Mouse (Mus musculus) intestine, embryonic 16.5 days (tissue): Measurements from ENCODE around the gene Synpr. TPM values are rescaled to one million over a fixed set of nuclear protein-coding genes. Genes with fewer than 3 reads are reported as not detected.

Source experiments
- ATAC-seq: fragments of 200-750 bp; cut with Nextera tagmentation; 2 replicates; pipeline ENCODE4 v1.8.0; 2017; ENCODE audit warnings: moderate TSS enrichment, moderate library complexity
- H3K27ac ChIP-seq: fragments of 300-500 bp; sonication (generic); 2 replicates; pipeline ENCODE4 v1.5.1; 2014; ENCODE audit warnings: mild to moderate bottlenecking, low read length
- H3K27me3 ChIP-seq: fragments of 300-500 bp; sonication (generic); replicated peaks from 2 replicates; pipeline ENCODE4 v1.6.1; 2014; ENCODE audit warnings: low read length, control low read depth, mixed read lengths; ENCODE audit not compliant: control insufficient read depth, insufficient read depth
- H3K36me3 ChIP-seq: fragments of 300-500 bp; sonication (generic); 2 replicates; pipeline ENCODE4 v1.6.1; 2014; ENCODE audit warnings: low read length, control low read depth; ENCODE audit not compliant: control insufficient read depth, insufficient read depth
- H3K4me1 ChIP-seq: fragments of 300-500 bp; sonication (generic); 2 replicates; pipeline ENCODE4 v1.6.1; 2014; ENCODE audit warnings: low read length, control low read depth, mixed read lengths; ENCODE audit not compliant: control insufficient read depth, insufficient read depth
- H3K4me2 ChIP-seq: fragments of 300-500 bp; sonication (generic); 2 replicates; pipeline ENCODE4 v1.6.1; 2014; ENCODE audit warnings: low read depth, low read length, control low read depth
- H3K4me3 ChIP-seq: fragments of 300-500 bp; sonication (generic); 2 replicates; pipeline ENCODE4 v1.5.1; 2014; ENCODE audit warnings: mild to moderate bottlenecking, low read length
- H3K9ac ChIP-seq: fragments of 300-500 bp; sonication (generic); 2 replicates; pipeline ENCODE4 v1.6.1; 2014; ENCODE audit warnings: low read depth, low read length
- H3K9me3 ChIP-seq: fragments of 300-500 bp; sonication (generic); 2 replicates; pipeline ENCODE4 v1.6.1; 2016; ENCODE audit warnings: low read length, control low read depth; ENCODE audit not compliant: control insufficient read depth
- WGBS: fragments of 180-500 bp; shearing (Covaris S2); extraction: QIAGEN DNeasy Blood & Tissue Kit; methylation state at CpG from one replicate; pipeline ENCODE4 v1.1.7; 2014; 5-methylcytosine and 5-hydroxymethylcytosine counted together
- polyA plus RNA-seq: library from polyadenylated mRNA; unstranded; fragments of >200 nt; fragmentation: Nextera tagmentation; extraction: Ambion mirVana; gene quantifications from 2 replicates; pipeline ENCODE4 v1.2.1, GENCODE M21; 2015

The Synpr gene
- polyA plus RNA-seq, 1 experiment from 2014 or later: 1.7 TPM

DNA sequence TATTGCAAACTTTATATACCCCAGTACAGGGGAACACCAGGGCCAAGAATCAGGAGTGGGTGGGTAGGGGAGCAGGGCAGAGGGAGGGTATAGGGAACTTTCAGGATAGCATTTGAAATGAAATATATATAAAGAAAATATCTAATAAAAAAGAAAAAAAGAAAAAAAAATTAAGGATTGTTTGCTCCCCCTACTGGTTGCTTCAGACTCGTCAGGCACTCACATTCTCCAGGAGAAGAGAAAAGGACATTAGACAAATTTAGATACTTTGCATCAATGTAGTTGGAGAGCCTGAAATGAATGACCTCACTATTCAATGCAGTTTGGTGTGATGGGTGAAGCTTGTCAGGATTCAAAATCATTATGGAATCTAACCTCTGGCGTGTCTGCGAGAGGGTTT lies 83.7 kb downstream of the Synpr start:
- WGBS: 78% methylated on average over 3 of the region's 3 CpGs
- H3K9ac ChIP-seq: no peak overlapping the region
- H3K9me3 ChIP-seq: no peaks in the 10 kb centered on the region
- H3K4me1 ChIP-seq: no peaks in the 10 kb centered on the region
- H3K36me3 ChIP-seq: no peaks in the 10 kb centered on the region
- no peak overlapping the region for H3K4me2 ChIP-seq
- H3K4me3 ChIP-seq: no peak overlapping the region
- H3K27ac ChIP-seq: no peak overlapping the region
- H3K27me3 ChIP-seq: no peaks in the 10 kb centered on the region
- no peak for ATAC-seq

DNA sequence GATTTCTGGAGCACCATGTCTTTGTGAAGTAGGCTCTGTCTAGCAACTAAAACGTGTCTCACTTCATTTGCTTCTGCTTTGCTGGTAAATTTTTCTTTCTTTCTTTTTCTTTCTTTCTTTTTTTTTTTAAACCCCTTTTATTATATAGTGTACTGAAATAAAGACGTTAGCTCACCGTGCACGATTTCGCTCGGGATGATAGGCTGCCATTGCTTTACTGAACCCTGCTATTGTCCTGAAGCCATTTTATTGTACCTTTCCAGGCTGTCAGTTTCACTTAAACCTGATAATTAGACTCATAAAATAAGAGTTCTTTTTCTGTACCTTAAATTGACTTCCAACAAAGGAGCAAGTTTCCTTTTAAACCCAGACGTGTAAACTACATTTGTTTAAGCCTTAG lies 104.5 kb downstream of the Synpr start:
- WGBS: 62% methylated on average over 7 of the region's 7 CpGs
- Histone ChIP-seq H3K27me3 (no peaks in the 10 kb centered on the region), H3K27ac (no peak overlapping the region), H3K4me3 (no peak overlapping the region), H3K36me3 (no peaks in the 10 kb centered on the region), H3K9ac (no peak overlapping the region), H3K9me3 (no peaks in the 10 kb centered on the region), H3K4me2 (no peak overlapping the region), H3K4me1 (no peaks in the 10 kb centered on the region)
- ATAC-seq: no peak

DNA sequence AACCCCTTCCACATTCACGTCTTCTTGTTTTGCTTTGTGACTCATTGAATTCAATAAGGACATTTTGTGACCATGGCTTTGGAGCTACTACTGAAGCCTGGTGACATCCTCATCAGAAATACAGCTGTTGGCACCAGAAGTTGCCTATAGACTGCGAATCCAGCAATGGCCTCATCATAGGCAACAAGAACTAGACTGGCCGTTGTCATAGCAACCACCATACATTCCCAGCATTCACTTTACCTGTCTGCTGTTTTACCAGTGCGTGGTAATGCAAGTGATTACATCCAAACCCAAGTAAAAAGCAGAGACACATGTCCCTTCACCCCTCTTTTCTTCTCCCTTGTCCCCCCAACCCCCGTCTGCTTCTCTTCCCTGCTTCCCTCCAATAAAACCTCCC lies 105.4 kb downstream of the Synpr start:
- Histone ChIP-seq H3K27me3 (no peaks in the 10 kb centered on the region), H3K27ac (no peak overlapping the region), H3K36me3 (no peaks in the 10 kb centered on the region), H3K4me2 (no peak overlapping the region), H3K4me1 (no peaks in the 10 kb centered on the region), H3K9me3 (no peaks in the 10 kb centered on the region), H3K9ac (no peak overlapping the region), H3K4me3 (no peak overlapping the region)
- 76% methylated on average over 5 of the region's 5 CpGs for WGBS
- no peak for ATAC-seq

- H3K9me3 ChIP-seq: no peaks in the 10 kb centered on the region
- no peak overlapping the region for H3K4me2 ChIP-seq
- WGBS: 54% methylated on average over 6 of the region's 6 CpGs
- H3K9ac ChIP-seq: no peak overlapping the region
- no peak overlapping the region for H3K27ac ChIP-seq
- no peaks in the 10 kb centered on the region for H3K27me3 ChIP-seq
- no peak overlapping the region for H3K4me3 ChIP-seq
- H3K4me1 ChIP-seq: no peaks in the 10 kb centered on the region
- ATAC-seq: no peak
- H3K36me3 ChIP-seq: no peaks in the 10 kb centered on the region
These were observed 114.8 kb downstream of the Synpr start for GRCm38 (mm10) chr14:13399226-13400020.

- ATAC-seq: no peak
- Histone ChIP-seq H3K9me3 (no peaks in the 10 kb centered on the region), H3K4me3 (no peak overlapping the region), H3K27me3 (no peaks in the 10 kb centered on the region), H3K9ac (no peak overlapping the region), H3K36me3 (no peaks in the 10 kb centered on the region), H3K27ac (no peak overlapping the region), H3K4me1 (no peaks in the 10 kb centered on the region), H3K4me2 (no peak overlapping the region)
- WGBS: 80% methylated on average over 1 of the region's 1 CpGs
These were observed 127.1 kb downstream of the Synpr start for GRCm38 (mm10) chr14:13411636-13412035.

GRCm38 (mm10) chr14:13440723-13441122 lies 156.1 kb downstream of the Synpr start:
- Histone ChIP-seq H3K9me3 (no peaks in the 10 kb centered on the region), H3K36me3 (no peaks in the 10 kb centered on the region), H3K27me3 (no peaks in the 10 kb centered on the region), H3K4me3 (no peak overlapping the region), H3K27ac (no peak overlapping the region), H3K4me1 (no peaks in the 10 kb centered on the region), H3K4me2 (no peak overlapping the region), H3K9ac (no peak overlapping the region)
- no peak for ATAC-seq
- WGBS: 78% methylated on average over 6 of the region's 6 CpGs

- H3K4me1 ChIP-seq: no peaks in the 10 kb centered on the region
- no peak overlapping the region for H3K4me3 ChIP-seq
- no peaks in the 10 kb centered on the region for H3K27me3 ChIP-seq
- 44% methylated on average over 2 of the region's 2 CpGs for WGBS
- H3K9ac ChIP-seq: no peak overlapping the region
- H3K36me3 ChIP-seq: no peaks in the 10 kb centered on the region
- H3K27ac ChIP-seq: no peak overlapping the region
- no peak overlapping the region for H3K4me2 ChIP-seq
- no peak for ATAC-seq
- no peaks in the 10 kb centered on the region for H3K9me3 ChIP-seq
These were observed 160.3 kb downstream of the Synpr start for GRCm38 (mm10) chr14:13444908-13445307.

DNA sequence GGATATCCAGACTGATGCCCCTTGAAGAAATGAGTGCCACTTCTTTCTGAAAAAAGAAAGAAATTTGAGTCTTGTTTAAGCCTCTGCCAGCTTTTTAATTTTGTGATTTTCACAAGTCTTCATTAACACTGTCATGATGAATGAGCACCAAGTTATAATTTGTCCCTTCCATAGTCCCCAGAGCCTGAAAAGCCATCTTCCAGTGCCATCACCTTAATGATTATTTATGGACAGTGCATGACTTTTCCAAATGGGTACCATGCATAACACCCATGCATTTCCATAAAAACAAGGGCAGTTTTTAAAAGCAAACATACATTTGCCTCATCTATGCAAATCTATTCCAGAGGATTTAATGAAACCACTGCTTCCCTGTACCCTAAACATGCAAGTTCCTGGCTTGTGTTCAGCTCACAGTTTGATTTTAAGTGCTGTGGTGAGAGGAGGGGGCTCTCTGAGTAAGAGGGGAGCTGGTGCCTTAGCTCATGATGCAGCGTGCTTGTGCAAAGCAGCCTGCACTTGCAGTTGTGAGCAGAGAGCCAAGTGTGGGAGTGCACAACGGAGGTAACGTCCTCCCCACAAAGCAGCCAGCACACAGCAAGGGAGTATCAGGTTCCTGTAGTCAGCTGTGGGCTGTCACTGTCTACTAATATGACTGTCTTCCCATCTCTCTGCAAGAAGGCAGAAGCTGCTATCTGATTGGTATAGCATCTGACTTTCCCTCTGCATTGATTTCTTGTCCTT lies 169.1 kb downstream of the Synpr start:
- WGBS: 31% methylated on average over 3 of the region's 3 CpGs
- no peak for ATAC-seq
- no peak overlapping the region for H3K27ac ChIP-seq
- no peak overlapping the region for H3K9ac ChIP-seq
- no peaks in the 10 kb centered on the region for H3K4me1 ChIP-seq
- no peaks in the 10 kb centered on the region for H3K27me3 ChIP-seq
- no peaks in the 10 kb centered on the region for H3K36me3 ChIP-seq
- H3K4me2 ChIP-seq: no peak overlapping the region
- no peak overlapping the region for H3K4me3 ChIP-seq
- no peaks in the 10 kb centered on the region for H3K9me3 ChIP-seq

DNA sequence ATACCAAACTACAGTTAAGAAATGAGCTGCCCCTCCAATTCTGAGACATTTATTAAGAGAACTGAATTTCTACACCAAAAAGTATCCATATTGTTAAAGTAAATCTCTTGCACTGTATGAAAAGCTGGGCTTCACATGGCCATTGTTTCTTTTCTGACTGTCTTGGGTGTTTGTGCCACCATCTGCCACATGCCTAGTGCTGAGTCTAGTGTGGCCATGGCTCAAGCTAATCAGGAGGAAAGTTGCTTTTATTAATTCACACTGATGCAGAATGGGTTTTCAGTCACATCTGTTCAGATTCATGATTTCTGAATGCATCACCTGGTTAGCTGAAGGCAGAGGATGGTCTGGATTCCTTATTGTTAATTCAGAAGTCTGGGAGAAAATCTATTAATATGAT lies 170.4 kb downstream of the Synpr start:
- H3K27me3 ChIP-seq: no peaks in the 10 kb centered on the region
- ATAC-seq: no peak
- no peaks in the 10 kb centered on the region for H3K36me3 ChIP-seq

More for the DNA sequence above, 170.4 kb downstream of the Synpr start:
- Histone ChIP-seq H3K4me1 (no peaks in the 10 kb centered on the region), H3K9ac (no peak overlapping the region), H3K4me3 (no peak overlapping the region), H3K9me3 (no peaks in the 10 kb centered on the region), H3K4me2 (no peak overlapping the region), H3K27ac (no peak overlapping the region)
